Mouse (Mus musculus) layer of hippocampus, postnatal 36 days (tissue): Measurements from ENCODE around the gene Lypd3. TPM values are rescaled to one million over a fixed set of nuclear protein-coding genes. Genes with fewer than 3 reads are reported as not detected.
A peak's percentile ranks its signal among the peaks of the same experiment; 100 is the strongest.
"Not testable (repeated sequence)": the region's sequence is repeated elsewhere in the genome, so short reads cannot be mapped to it uniquely, and the experiment has no call there.

Source experiments
- DNase-seq, 2 experiments: peaks; one replicate each; pipeline ENCODE4 v3.0.0; 2022
- total RNA-seq, 2 experiments: library from RNA; stranded (reverse); gene quantifications; 2 replicates each; pipeline ENCODE4 v1.2.3; 2021

The Lypd3 gene
- total RNA-seq, 2 experiments from 2014 or later = 0.40 to 0.68 TPM

DNA sequence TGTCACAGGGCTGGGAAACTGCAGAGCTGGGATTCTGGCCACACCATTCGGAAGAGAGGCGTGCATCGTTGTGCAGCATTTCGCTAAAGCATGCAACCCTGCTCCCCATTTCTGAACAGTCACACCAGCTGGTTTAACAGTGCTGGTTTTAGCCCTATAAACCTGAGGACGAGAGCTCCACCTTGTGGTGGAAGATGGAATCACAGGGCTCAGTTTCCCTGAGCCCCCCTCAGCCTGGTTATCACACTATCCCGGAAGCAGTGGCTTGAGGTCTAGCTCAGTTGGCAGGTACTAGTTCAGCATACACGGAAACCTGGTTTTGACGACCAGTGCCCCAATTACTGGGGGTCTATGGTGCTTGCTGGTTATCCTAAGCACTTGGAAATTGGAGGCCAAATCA is 26.2 kb downstream of the Lypd3 start:
- DNase-seq = peak; percentile 35 to 52

- DNase-seq = no peak
Observed at GRCm38 (mm10) chr7:24664301-24664700, 28.0 kb downstream of the Lypd3 start.

- DNase-seq = no peak
Observed at GRCm38 (mm10) chr7:24664959-24665358, 28.6 kb downstream of the Lypd3 start.

DNA sequence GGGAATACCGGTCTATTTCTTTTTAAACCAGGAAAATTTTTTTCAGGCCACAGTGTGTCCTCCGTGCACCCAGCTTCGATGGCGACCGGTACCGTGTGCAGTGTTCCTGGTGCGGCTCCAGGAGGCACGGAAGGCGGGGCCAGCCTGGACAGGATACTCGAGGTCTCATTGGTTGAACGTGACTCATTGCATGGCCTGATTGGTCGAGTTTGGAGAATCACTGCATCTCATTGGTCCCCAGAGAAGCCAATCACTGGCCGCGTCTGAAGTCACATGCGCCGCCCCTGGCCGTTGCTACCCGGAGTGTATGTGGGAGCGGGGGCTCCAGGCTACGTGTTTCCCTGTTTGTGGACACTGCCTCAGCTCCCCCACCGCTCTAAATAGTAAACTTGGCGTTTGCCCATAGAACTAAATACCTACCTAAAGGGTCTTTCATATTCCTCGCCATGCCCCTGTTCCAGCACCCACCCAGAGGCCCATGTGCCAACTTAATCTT is 35.6 kb downstream of the Lypd3 start:
- no peak for DNase-seq

DNA sequence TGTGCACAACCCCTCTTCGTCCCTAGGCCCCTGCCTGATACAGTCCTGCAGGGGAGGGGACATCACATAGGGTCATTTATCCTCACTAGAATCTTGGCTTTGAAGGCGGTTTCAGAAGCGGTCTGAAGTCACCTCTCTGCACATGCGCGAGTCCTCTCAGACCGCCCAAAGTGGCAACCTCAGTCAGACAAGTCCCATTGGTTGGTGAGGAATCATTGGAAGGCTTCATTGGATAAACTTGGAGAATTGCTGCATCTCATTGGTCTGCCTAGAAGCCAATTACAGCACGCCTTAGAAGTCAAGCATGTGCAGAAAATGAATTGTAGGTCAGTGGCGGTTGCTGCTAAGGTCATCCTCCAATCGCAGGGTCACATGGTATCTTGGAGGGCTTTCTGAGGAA is 40.2 kb downstream of the Lypd3 start, which contains the start of gene Tex101:
Gene Tex101 (minus strand): TSS at position 101 of the 400 bp plus-strand sequence.
- no peak for DNase-seq

- not testable (repeated sequence) for DNase-seq
Observed at GRCm38 (mm10) chr7:24684121-24684520, 47.8 kb downstream of the Lypd3 start.

DNA sequence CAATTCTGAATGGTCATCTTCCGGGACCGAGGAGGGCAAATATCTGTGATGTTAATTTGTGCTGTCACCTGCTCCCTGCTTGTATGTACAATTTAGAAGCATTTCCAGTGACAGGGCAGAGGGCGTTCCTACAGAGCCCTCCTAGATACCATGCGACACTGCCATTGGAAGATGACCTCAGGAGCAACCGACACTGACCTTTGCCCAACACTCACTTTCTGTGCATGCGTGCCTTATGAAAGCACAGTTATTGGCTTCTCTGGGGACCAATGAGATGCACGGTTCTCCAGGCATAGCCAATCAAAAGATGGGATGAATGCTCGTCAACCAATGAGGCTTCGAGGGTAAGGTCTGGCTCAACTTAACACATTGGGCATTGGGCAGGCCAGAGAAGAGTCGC is 51.2 kb downstream of the Lypd3 start:
- DNase-seq = not testable (repeated sequence)

Other genes starting within 250 kb of the Lypd3 start
- 10 to 100 TPM; 33.8 to 39.0 TPM for gene Smg9, start 236.9 kb upstream of the Lypd3 start, total RNA-seq
- not detected for gene Irgc1, start 184.3 kb upstream of the Lypd3 start, total RNA-seq
- under 1 TPM in 1 of 2 experiments, not detected in 1; 0.68 TPM for gene Plaur, start 174.1 kb upstream of the Lypd3 start, total RNA-seq
- 100 to 1,000 TPM; 137 to 142 TPM for gene Cadm4, start 154.5 kb upstream of the Lypd3 start, total RNA-seq
- gene Zfp428, start 129.5 kb upstream of the Lypd3 start, total RNA-seq = 10 to 100 TPM; 36.2 to 42.1 TPM
- not detected for gene AC161166.1, start 124.1 kb upstream of the Lypd3 start, total RNA-seq
- 10 to 100 TPM; 67.7 to 69.6 TPM for gene Irgq, start 105.9 kb upstream of the Lypd3 start, total RNA-seq
- not detected for gene Pinlyp, start 90.4 kb upstream of the Lypd3 start, total RNA-seq
- 10 to 100 TPM; 34.2 to 37.7 TPM for gene Xrcc1, start 90.3 kb upstream of the Lypd3 start, total RNA-seq
- gene Ethe1, start 49.0 kb upstream of the Lypd3 start, total RNA-seq = 10 to 100 TPM in 1 of 2 experiments, 1 to 10 TPM in 1; 10.0 to 12.0 TPM
- gene Zfp575, start 48.9 kb upstream of the Lypd3 start, total RNA-seq = 1 to 10 TPM; 4.7 to 5.7 TPM
- under 1 TPM in 1 of 2 experiments, not detected in 1; 0.30 TPM for gene Phldb3, start 25.8 kb upstream of the Lypd3 start, total RNA-seq
- not detected for gene Tex101, start 40.1 kb downstream of the Lypd3 start, total RNA-seq
- not detected for gene BC049730, start 72.7 kb downstream of the Lypd3 start, total RNA-seq
- not detected for gene Gm4763, start 90.4 kb downstream of the Lypd3 start, total RNA-seq
- not detected for gene Cd177, start 123.8 kb downstream of the Lypd3 start, total RNA-seq
- gene Ceacam10, start 140.7 kb downstream of the Lypd3 start, total RNA-seq = not detected
- not detected for gene Gm9844, start 225.7 kb downstream of the Lypd3 start, total RNA-seq
- gene Lypd4, start 233.4 kb downstream of the Lypd3 start, total RNA-seq = not detected
- not detected for gene Dmrtc2, start 233.5 kb downstream of the Lypd3 start, total RNA-seq
- gene Rps19, start 247.8 kb downstream of the Lypd3 start, total RNA-seq = 100 to 1,000 TPM; 490 to 494 TPM